Mouse (Mus musculus) megakaryocyte-erythroid progenitor cell, adult 5 weeks (primary cell): ENCODE data around the gene Cbr2. TPM values are rescaled to one million over a fixed set of nuclear protein-coding genes. Genes with fewer than 3 reads are reported as not detected.

Experiments
- polyA plus RNA-seq: library from polyadenylated mRNA; stranded (reverse); fragments of >175 nt; gene quantifications from 2 replicates; pipeline ENCODE4 v1.2.3, GENCODE M21; 2012

Gene Cbr2
- not detected in 2 replicates for polyA plus RNA-seq

GRCm38 (mm10) chr11:120731858-120732680, at the start of gene Cbr2:
Cbr2 (minus strand) TSS chr11:120732114.

DNA sequence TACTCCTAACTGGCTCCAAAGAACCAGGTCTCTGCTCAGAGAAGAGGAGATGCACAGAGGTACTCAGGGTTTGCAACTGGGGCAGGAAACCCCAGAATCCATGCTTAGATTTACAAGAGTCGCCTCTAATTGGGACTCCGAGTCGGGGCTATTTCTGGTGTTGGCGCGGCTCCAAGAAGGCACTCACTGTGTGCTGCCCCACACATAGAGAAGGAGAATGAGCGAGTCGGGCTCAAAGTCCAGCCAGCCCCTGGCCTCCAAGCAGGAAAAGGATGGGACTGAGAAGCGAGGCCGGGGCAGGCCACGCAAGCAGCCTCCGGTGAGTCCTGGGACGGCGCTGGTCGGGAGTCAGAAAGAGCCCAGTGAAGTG, 30.7 kb upstream of the Cbr2 start, which contains the start of gene Hmga1b:
Gene Hmga1b, plus strand, starts transcription at position 123 of the 370 bp plus-strand sequence.

GRCm38 (mm10) chr11:120727169-120727527, 4.8 kb downstream of the Cbr2 start, which contains the start of gene Dcxr:
Dcxr (minus strand) TSS chr11:120727281.

GRCm38 (mm10) chr11:120721124-120722066, 10.5 kb downstream of the Cbr2 start, which contains the start of gene Rac3:
Rac3 (plus strand) TSS chr11:120721470.

DNA sequence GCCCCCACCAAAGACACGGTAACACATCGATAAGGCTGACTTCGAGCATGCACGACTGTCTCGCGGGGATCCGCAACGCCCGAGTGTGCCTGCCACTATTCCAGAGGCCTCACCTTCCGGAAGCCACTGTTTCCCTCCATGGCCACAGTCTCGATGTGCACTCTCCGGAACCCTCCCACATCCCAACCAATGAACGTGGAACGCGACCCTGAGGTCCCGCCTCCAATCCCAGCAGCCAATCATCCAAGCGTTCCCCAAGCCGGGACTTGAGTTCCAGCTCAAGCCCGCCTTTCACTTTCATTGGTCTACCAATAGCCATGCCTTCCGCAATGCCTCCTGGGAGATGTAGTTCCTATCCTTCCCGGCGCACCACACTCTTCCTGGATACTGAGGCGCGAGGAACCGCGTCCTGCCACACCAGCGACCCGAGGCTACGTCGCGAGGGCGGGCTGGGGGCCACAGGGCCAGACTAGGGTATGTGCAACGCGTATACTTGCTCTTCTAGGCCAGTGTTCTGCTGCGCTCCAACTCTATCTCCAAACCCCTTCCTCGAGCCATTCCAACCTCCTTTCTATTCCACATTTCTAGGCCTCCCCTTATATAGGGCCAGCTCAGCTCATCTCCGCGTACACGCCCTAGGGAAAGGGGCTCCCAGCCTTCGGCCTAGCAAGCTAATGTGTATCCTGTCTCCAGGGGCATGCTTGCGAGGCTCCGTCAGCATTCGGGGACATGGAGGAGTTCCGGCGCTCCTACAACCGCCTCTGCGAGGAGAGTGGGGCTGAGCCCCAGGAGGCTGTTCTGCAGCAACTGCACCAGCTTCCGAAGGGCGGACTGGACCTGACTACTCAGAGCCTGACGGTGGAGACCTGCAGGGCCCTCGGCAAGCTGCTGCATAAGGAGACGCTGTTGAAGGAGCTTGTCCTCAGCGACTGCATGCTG, 18.1 kb downstream of the Cbr2 start, which contains the start of the genes Cenpx and Lrrc45:
Gene Cenpx, minus strand, starts transcription at position 159 of the 939 bp plus-strand sequence.
Gene Lrrc45, plus strand, starts transcription at position 346 of the 939 bp plus-strand sequence.

Other genes with a start within 250 kb of the Cbr2 start
- 467 and 483 TPM in 2 replicates for gene Mrpl12, start 247.5 kb downstream of the Cbr2 start, polyA plus RNA-seq
- 47.2 and 58.4 TPM in 2 replicates for gene Slc25a10, start 240.3 kb downstream of the Cbr2 start, polyA plus RNA-seq
- gene Gcgr, start 201.4 kb downstream of the Cbr2 start, polyA plus RNA-seq = not detected in 2 replicates
- gene Mcrip1, start 182.4 kb downstream of the Cbr2 start, polyA plus RNA-seq = 170 and 188 TPM in 2 replicates
- 0.24 TPM in 1 of 2 replicates, not detected in the other for gene Ppp1r27, start 181.0 kb downstream of the Cbr2 start, polyA plus RNA-seq
- 1,164 and 1,680 TPM in 2 replicates for gene P4hb, start 158.9 kb downstream of the Cbr2 start, polyA plus RNA-seq
- gene Arhgdia, start 150.5 kb downstream of the Cbr2 start, polyA plus RNA-seq = 1,098 and 1,284 TPM in 2 replicates
- gene Alyref, start 133.7 kb downstream of the Cbr2 start, polyA plus RNA-seq = 339 and 360 TPM in 2 replicates
- gene Anapc11, start 133.7 kb downstream of the Cbr2 start, polyA plus RNA-seq = 111 and 156 TPM in 2 replicates
- 1.6 and 2.9 TPM in 2 replicates for gene Npb, start 123.6 kb downstream of the Cbr2 start, polyA plus RNA-seq
- 93.8 and 116 TPM in 2 replicates for gene Pcyt2, start 114.2 kb downstream of the Cbr2 start, polyA plus RNA-seq
- 246 and 280 TPM in 2 replicates for gene Sirt7, start 106.9 kb downstream of the Cbr2 start, polyA plus RNA-seq
- gene Mafg, start 98.5 kb downstream of the Cbr2 start, polyA plus RNA-seq = 51.4 and 66.1 TPM in 2 replicates
- 1.2 and 1.5 TPM in 2 replicates for gene Pycr1, start 88.3 kb downstream of the Cbr2 start, polyA plus RNA-seq
- gene Myadml2, start 84.0 kb downstream of the Cbr2 start, polyA plus RNA-seq = 0.05 TPM in 1 of 2 replicates, not detected in the other
- gene Notum, start 70.9 kb downstream of the Cbr2 start, polyA plus RNA-seq = 0.17 and 0.18 TPM in 2 replicates
- 360 and 376 TPM in 2 replicates for gene Aspscr1, start 59.1 kb downstream of the Cbr2 start, polyA plus RNA-seq
- 97.1 and 99.7 TPM in 2 replicates for gene Cenpx, start 18.4 kb downstream of the Cbr2 start, polyA plus RNA-seq
- gene Lrrc45, start 18.2 kb downstream of the Cbr2 start, polyA plus RNA-seq = 59.1 and 87.9 TPM in 2 replicates
- 5.4 and 8.3 TPM in 2 replicates for gene Rac3, start 10.6 kb downstream of the Cbr2 start, polyA plus RNA-seq
- 32.0 and 32.8 TPM in 2 replicates for gene Dcxr, start 4.8 kb downstream of the Cbr2 start, polyA plus RNA-seq
- gene Hmga1b, start 30.7 kb upstream of the Cbr2 start, polyA plus RNA-seq = 38.6 and 45.6 TPM in 2 replicates
- 54.4 and 68.5 TPM in 2 replicates for gene Rfng, start 52.1 kb upstream of the Cbr2 start, polyA plus RNA-seq
- gene Gps1, start 52.2 kb upstream of the Cbr2 start, polyA plus RNA-seq = 52.0 and 53.8 TPM in 2 replicates
- 131 and 148 TPM in 2 replicates for gene Dus1l, start 64.3 kb upstream of the Cbr2 start, polyA plus RNA-seq
- 256 and 260 TPM in 2 replicates for gene Fasn, start 92.4 kb upstream of the Cbr2 start, polyA plus RNA-seq
- 5.9 and 8.1 TPM in 2 replicates for gene Ccdc57, start 200.8 kb upstream of the Cbr2 start, polyA plus RNA-seq
- 15.1 and 25.3 TPM in 2 replicates for gene Slc16a3, start 216.4 kb upstream of the Cbr2 start, polyA plus RNA-seq